Mouse (Mus musculus): ENCODE results near the gene Itsn1. TPM values are rescaled to one million over a fixed set of nuclear protein-coding genes. Genes with fewer than 3 reads are reported as not detected.

Gene Itsn1
- total RNA-seq, 2 experiments from 2014 or later: 40.8 to 56.7 TPM

DNA sequence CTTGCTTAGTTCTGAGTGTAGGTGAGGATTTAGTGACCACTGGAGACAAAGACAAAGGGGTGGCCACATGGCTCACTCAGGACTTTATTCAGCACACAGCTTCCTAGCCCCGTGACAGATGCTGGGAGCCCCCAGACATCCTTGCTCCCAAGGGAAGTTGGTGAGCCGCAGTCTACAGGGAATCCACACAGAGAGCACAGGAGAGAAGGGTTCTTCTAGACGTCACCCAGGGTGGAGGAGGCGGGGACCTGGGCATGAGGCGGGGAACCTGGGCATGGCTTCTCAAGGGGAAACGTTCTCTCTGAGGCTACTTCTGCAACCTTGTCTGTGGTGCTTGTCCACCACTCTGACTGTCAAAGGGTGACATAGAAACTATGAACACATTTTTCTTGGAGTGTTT is 34.9 kb downstream of the Itsn1 start:
- intact Hi-C loops (cut with DNase I): no loop called here
- DNase-seq (ENCODE audit: low spot score): no peak

GRCm38 (mm10) chr16:91764414-91764813 is 35.3 kb downstream of the Itsn1 start:
- intact Hi-C loops (cut with DNase I): no loop called here
- no peak for DNase-seq (ENCODE audit: low spot score)

DNA sequence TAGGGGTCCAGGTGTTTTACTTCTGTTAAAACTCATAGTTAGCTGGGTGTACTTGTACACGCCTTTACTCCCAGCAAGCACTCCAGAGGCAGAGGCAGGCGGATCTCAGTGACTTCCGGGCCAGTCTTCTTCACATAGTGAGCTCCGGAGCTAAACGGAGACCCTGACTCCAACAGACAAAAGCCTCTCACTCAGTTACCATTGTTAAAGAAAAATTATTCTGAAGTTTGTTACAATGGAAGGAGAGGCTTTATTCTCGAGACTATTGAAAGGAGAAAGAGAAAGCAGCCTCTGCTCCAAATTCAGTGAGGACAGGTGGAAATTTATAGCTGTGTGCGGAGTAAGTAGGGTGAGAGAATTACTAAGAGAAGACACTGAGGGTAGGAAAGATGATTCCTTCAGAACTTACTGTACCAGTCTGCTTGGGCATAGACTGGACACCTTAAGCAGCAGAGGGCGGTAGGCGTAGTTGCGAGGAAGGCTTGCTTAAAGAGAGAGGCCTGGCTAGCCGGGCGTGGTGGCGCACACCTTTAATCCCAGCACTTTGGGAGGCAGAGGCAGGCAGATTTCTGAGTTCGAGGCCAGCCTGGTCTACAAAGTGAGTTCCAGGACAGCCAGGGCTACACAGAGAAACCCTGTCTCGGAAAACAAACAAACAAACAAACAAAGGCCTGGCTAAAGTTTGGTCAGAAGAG is 36.2 kb downstream of the Itsn1 start:
- intact Hi-C loops (cut with DNase I): no loop called here
- DNase-seq (ENCODE audit: low spot score): no peak

- intact Hi-C loops (cut with DNase I): no loop called here
- no peak for DNase-seq (ENCODE audit: low spot score)
Observed at GRCm38 (mm10) chr16:91765816-91766210, 36.7 kb downstream of the Itsn1 start.

GRCm38 (mm10) chr16:91767165-91767701 is 38.2 kb downstream of the Itsn1 start:
- intact Hi-C loops (cut with DNase I): no loop called here
- DNase-seq (ENCODE audit: low spot score): peak; percentile 49

- intact Hi-C loops (cut with DNase I): no loop called here
Observed at GRCm38 (mm10) chr16:91768586-91768985, 39.5 kb downstream of the Itsn1 start.

GRCm38 (mm10) chr16:91769911-91770310 is 40.8 kb downstream of the Itsn1 start:
- no peak for DNase-seq (ENCODE audit: low spot score)
- intact Hi-C loops (cut with DNase I): no loop called here

More at GRCm38 (mm10) chr16:91768586-91768985, 39.5 kb downstream of the Itsn1 start:
- DNase-seq (ENCODE audit: low spot score): no peak

- intact Hi-C loops (cut with DNase I): no loop called here
Observed at GRCm38 (mm10) chr16:91770662-91771061, 41.6 kb downstream of the Itsn1 start.

GRCm38 (mm10) chr16:91771334-91771733 is 42.3 kb downstream of the Itsn1 start:
- DNase-seq (ENCODE audit: low spot score): no peak
- intact Hi-C loops (cut with DNase I): no loop called here

More at GRCm38 (mm10) chr16:91770662-91771061, 41.6 kb downstream of the Itsn1 start:
- DNase-seq (ENCODE audit: low spot score): no peak

DNA sequence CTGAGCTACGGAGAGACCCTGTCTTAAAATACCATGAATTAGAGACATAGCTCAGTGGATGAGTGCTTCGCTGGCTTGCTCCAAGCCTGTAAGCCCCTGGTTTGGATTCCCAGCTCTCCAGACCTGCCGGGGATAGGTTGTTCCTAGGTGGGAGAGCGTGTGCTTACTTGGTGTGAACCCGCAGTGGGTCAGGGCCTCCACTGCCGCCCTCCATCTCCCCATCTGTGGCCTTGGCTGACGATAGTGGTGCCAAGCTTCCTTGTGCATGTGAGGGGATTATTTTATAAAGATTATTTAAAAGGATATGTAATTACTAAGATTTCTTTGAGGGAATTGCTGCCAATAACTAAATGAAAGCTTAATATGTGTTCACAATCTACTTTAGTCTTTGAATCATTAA is 43.5 kb downstream of the Itsn1 start:
- no peak for DNase-seq (ENCODE audit: low spot score)
- intact Hi-C loops (cut with DNase I): no loop called here

DNA sequence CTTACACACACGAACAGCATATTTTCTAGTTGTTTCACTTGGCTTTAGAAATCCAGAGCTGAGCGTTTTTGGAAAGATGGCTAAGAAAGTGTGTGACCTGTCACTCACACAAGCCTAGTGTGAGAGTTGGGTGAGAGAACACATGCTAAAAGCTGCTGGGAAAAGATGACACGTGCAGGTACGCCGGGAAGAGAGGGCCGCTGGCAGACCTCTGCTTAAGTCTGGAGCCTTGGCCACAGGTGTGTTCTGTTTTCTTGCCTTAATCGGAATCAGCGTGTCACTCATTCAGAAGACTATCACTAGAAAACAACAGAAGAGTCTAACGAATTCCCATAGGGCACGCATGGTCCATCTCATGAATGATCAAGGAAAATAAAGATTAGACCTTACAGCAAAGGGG is 50.5 kb downstream of the Itsn1 start:
- DNase-seq (ENCODE audit: low spot score): no peak
- intact Hi-C loops (cut with DNase I): no loop called here

DNA sequence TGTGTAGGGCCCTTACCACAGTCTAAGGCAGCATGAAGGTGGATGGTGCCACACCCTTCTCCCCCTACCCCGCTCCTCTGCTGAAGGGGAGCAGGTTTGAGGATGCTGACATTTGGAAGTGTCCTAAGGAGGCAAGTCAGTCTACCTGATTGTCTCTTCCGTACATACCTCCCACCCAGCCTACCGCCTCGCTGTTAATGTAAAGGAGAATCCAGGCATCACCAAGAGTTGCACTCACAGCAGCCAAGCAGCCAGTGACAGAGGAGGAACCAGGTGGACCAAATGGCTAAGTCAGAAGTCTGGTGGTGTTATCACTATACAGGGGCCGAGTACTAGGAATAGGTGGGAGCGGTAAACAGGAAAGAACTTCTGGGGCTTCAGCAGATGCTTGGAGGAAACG is 51.1 kb downstream of the Itsn1 start:
- intact Hi-C loops (cut with DNase I): no loop called here
- no peak for DNase-seq (ENCODE audit: low spot score)

GRCm38 (mm10) chr16:91780826-91781225 is 51.7 kb downstream of the Itsn1 start:
- intact Hi-C loops (cut with DNase I): no loop called here
- no peak for DNase-seq (ENCODE audit: low spot score)

- no peak for DNase-seq (ENCODE audit: low spot score)
Observed at GRCm38 (mm10) chr16:91783191-91783590, 54.1 kb downstream of the Itsn1 start.

DNA sequence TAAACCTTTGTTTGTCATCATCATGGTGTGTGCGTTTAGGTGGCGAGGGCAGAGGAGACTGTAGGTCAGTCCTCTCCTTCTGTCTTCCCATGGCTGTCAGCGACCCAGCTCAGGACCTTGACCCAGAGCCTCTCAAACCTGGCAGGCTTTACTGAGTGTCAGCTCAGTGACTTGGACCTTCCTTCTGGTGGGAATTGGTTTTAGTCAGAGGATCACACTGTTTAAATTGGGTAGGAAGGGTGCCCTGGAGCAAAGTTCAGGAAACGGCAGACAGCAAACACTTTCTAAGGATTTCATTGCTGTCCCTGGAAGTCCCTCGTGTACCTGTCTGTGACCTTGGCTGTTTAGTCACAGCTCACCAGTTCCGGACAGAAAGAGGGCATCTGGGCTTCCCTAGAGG is 55.2 kb downstream of the Itsn1 start:
- no peak for DNase-seq (ENCODE audit: low spot score)
- intact Hi-C loops (cut with DNase I): no loop called here

More at GRCm38 (mm10) chr16:91783191-91783590, 54.1 kb downstream of the Itsn1 start:
- intact Hi-C loops (cut with DNase I): no loop called here

DNA sequence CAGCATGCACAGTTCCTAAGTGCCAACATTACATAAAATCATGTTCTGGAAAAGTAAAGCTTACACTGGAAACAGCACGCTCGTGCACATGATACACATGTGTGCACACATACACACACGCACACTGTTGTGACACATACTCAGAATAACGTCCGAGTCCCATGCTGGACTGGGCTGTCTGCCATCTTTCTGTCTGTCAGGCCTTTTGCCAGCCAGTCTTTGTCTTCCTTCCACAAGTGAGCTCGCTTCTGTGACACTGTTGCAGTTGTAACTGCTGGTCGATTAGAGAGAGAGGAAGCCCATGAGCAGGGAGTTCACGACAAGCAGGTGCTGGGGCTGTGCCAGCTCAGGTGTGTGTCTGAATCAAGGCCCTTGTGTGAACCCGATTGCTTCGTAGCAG is 57.3 kb downstream of the Itsn1 start:
- DNase-seq (ENCODE audit: low spot score): peak; percentile 30
- intact Hi-C loops (cut with DNase I): loop anchor here (5.0 kb wide), 1 partner anchor 49 kb away; no protein-coding TSS in a partner anchor

DNA sequence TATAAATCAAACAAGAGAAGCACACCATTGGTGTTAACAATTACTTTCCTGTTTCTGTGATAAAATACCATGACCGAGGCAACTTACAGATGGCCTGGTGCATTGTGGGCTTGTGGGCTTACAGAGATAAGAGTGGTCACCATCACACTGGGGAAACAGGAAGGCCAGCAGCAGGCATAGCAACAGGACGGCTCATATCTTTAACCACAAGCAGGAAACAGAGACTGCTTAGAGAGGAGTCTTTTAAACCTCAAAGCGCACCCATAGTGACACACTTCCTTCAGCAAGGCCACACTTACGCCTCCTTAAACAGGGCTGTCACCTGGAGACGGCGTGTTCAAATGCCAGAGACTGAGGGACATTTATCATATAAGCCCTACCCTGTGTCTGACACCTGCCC is 60.6 kb downstream of the Itsn1 start:
- DNase-seq (ENCODE audit: low spot score): no peak
- intact Hi-C loops (cut with DNase I): loop anchor here (5.0 kb wide), 1 partner anchor 52 kb away; no protein-coding TSS in a partner anchor

DNA sequence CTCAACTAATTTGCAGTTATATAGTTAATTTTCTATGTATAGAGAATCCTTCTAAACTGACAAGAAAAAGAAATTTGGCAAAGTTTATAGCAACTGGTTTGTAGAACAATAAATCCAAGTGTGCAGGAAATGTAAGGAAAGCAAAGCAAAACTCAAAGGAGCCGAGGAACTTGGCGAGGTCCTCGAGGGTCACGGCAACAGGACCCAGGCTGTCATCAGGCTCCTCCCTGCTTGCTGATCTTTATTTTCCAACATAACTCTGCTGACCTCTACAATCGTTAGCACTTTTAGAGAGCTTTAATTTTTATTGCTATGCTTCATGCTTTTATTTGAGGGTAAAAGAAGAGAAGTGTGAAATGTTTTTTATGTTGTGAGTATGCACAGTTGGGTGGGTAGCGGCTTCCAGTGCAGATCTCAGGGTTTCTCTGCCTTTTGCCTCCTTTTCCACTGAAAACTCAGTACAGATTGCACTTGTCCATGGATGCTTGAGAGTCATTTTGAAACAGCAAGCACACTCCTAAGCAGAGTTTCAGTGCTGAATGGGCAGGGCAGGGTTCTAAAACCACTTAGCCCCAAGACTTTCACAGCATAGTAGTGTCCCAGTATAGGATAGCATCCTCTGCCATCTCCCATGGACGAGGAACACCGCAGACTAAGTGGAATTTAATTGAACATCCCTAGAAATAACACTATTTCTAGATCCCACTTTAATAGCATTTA is 63.6 kb downstream of the Itsn1 start:
- intact Hi-C loops (cut with DNase I): loop anchor here (1.0 kb wide), 1 partner anchor 46 kb away; no protein-coding TSS in a partner anchor
- DNase-seq (ENCODE audit: low spot score): no peak

DNA sequence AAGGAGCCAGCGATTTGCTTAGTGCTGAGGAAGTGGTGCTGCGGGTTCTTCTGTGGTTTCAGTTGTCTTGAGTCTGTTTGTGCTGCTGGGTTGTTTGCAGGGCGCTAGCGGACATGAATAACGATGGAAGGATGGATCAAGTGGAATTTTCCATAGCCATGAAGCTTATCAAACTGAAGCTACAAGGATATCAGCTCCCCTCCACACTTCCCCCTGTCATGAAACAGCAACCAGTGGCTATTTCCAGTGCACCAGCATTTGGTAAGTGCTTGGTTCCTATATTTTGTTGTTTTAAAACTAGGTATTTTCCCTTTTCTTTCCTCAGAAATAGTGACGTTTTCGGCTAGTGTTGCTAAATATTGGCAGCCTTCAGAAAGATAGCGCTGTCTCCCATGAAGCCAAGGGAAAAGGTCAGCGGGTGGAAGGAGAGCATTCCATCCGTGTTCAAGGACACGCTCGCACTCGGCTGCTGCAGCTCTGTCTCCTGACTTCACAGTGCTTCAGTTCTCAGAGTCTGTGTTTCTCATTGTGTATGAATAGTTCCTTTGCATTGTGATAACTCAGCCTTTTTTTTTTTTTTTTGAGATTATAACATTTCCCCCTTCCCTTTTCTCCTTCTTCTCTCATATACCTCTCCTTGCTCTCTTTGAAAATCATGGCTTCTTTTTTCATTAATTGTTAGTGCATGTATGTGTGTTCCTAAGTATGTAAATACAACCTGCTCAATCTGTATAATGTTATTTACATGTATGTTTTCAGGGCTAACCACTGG is 64.6 kb downstream of the Itsn1 start:
- intact Hi-C loops (cut with DNase I): loop anchor here (1.0 kb wide), 1 partner anchor 45 kb away; no protein-coding TSS in a partner anchor
- DNase-seq (ENCODE audit: low spot score): no peak

GRCm38 (mm10) chr16:91794306-91794705 is 65.2 kb downstream of the Itsn1 start:
- intact Hi-C loops (cut with DNase I): no loop called here
- no peak for DNase-seq (ENCODE audit: low spot score)

Measured in heart, postnatal 25 days (tissue).